Mouse (Mus musculus): Measurements from ENCODE around the gene Gm20388. TPM values are rescaled to one million over a fixed set of nuclear protein-coding genes. Genes with fewer than 3 reads are reported as not detected.

The Gm20388 gene
- polyA plus RNA-seq, 1 experiment from 2014 or later, result 2.5 TPM

DNA sequence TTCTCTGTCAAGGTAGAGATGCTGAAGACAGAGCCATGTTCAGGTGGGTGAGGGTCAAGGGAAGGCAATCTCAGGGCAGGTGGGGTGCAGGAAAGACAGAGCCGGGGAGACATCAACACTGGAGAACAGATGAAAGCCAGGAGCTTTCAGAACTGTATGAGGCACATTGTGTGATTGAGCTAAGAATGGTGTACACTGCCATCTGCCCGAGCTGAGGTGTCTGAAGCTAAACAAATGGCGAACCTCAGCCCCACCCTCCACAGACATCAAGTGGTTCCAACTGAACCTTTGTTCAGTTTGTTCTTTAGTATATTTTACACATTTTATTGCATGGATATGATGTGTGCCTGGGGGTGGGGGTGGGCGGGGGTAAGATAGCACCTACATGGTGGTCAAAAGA, 3829.6 kb downstream of the Gm20388 start:
- DNase-seq (ENCODE audit: low spot score), result no peak
- Histone ChIP-seq H3K36me3 (no peaks in the 10 kb centered on the region), H3K27me3 (ENCODE audit: low read depth, poor library complexity, severe bottlenecking) (peaks cover 4% of the 10 kb centered on the region; the same call in 1 of the 2 replicates), H3K27ac (no peak overlapping the region), H3K4me3 (no peak overlapping the region), H3K9me3 (replicated peaks) (no peaks in the 10 kb centered on the region), H3K4me1 (peaks cover 7% of the 10 kb centered on the region; the same call in 1 of the 2 replicates)
- 71% methylated on average over 4 of the region's 4 CpGs for WGBS

GRCm38 (mm10) chr8:123741232-123741631, 3830.6 kb downstream of the Gm20388 start:
- H3K9me3 ChIP-seq (replicated peaks), result no peaks in the 10 kb centered on the region
- H3K27ac ChIP-seq, result no peak overlapping the region
- H3K4me1 ChIP-seq, result peaks cover 7% of the 10 kb centered on the region; the same call in 1 of the 2 replicates
- H3K36me3 ChIP-seq, result no peaks in the 10 kb centered on the region
- WGBS, result 69% methylated on average over 9 of the region's 9 CpGs
- no peak for DNase-seq (ENCODE audit: low spot score)
- no peak overlapping the region for H3K4me3 ChIP-seq
- peaks cover 4% of the 10 kb centered on the region; the same call in 1 of the 2 replicates for H3K27me3 ChIP-seq (ENCODE audit: low read depth, poor library complexity, severe bottlenecking)

GRCm38 (mm10) chr8:123746488-123746887, 3835.8 kb downstream of the Gm20388 start:
- 0 out of 2 replicates have a peak, but pooled peaks cover 4% of the 10 kb centered on the region for H3K27me3 ChIP-seq (ENCODE audit: low read depth, poor library complexity, severe bottlenecking)
- no peak overlapping the region for H3K4me3 ChIP-seq
- no peaks in the 10 kb centered on the region for H3K9me3 ChIP-seq (replicated peaks)
- no peak for DNase-seq (ENCODE audit: low spot score)
- H3K36me3 ChIP-seq, result no peaks in the 10 kb centered on the region
- H3K4me1 ChIP-seq, result peaks cover 16% of the 10 kb centered on the region
- 94% methylated on average over 4 of the region's 4 CpGs for WGBS
- H3K27ac ChIP-seq, result no peak overlapping the region

- Histone ChIP-seq H3K9me3 (replicated peaks) (no peaks in the 10 kb centered on the region), H3K36me3 (no peaks in the 10 kb centered on the region), H3K4me3 (no peak overlapping the region), H3K27me3 (ENCODE audit: low read depth, poor library complexity, severe bottlenecking) (0 out of 2 replicates have a peak, but pooled peaks cover 4% of the 10 kb centered on the region), H3K4me1 (peaks cover 17% of the 10 kb centered on the region), H3K27ac (no peak overlapping the region)
- WGBS, result 75% methylated on average over 5 of the region's 5 CpGs
- no peak for DNase-seq (ENCODE audit: low spot score)
Observed at GRCm38 (mm10) chr8:123747772-123748171, 3837.1 kb downstream of the Gm20388 start.

DNA sequence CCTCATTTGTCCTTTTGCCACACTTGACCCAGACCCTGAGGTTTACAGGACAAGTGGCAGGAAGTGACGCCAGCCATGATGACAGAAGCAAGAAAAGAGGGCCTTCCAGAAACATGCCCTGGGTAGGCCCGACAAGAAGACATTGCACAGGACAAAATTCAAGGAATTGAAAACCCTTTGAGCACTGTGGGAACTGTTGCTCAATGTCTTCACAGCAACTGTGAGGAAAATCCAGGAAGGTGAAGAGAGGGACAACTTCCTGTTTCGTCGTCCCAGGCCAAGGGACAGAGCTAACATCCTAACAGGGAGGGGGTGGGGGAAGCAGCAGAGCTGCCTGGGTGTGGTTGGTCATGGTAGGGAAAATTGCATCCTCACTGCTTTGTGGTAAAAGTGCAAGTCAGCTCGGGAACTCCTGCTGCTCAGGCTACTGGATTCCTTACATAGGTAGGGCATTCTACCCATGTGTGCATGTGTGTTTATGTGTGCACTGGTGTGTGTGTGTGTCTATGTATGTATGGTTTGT, 3839.6 kb downstream of the Gm20388 start:
- Histone ChIP-seq H3K4me3 (no peak overlapping the region), H3K27me3 (ENCODE audit: low read depth, poor library complexity, severe bottlenecking) (no peaks in the 10 kb centered on the region), H3K4me1 (peaks cover 33% of the 10 kb centered on the region), H3K36me3 (no peaks in the 10 kb centered on the region), H3K27ac (no peak overlapping the region), H3K9me3 (replicated peaks) (no peaks in the 10 kb centered on the region)
- DNase-seq (ENCODE audit: low spot score), result no peak
- 67% methylated on average over 5 of the region's 5 CpGs for WGBS

- no peak overlapping the region for H3K4me3 ChIP-seq
- DNase-seq (ENCODE audit: low spot score), result no peak
- H3K36me3 ChIP-seq, result no peaks in the 10 kb centered on the region
- 84% methylated on average over 13 of the region's 13 CpGs for WGBS
- no peaks in the 10 kb centered on the region for H3K27me3 ChIP-seq (ENCODE audit: low read depth, poor library complexity, severe bottlenecking)
- peak overlapping the region; percentile 54; the same call in 1 of the 2 replicates for H3K27ac ChIP-seq
- peaks cover 30% of the 10 kb centered on the region for H3K4me1 ChIP-seq
- no peaks in the 10 kb centered on the region for H3K9me3 ChIP-seq (replicated peaks)
Observed at GRCm38 (mm10) chr8:123752773-123753468, 3842.3 kb downstream of the Gm20388 start.

DNA sequence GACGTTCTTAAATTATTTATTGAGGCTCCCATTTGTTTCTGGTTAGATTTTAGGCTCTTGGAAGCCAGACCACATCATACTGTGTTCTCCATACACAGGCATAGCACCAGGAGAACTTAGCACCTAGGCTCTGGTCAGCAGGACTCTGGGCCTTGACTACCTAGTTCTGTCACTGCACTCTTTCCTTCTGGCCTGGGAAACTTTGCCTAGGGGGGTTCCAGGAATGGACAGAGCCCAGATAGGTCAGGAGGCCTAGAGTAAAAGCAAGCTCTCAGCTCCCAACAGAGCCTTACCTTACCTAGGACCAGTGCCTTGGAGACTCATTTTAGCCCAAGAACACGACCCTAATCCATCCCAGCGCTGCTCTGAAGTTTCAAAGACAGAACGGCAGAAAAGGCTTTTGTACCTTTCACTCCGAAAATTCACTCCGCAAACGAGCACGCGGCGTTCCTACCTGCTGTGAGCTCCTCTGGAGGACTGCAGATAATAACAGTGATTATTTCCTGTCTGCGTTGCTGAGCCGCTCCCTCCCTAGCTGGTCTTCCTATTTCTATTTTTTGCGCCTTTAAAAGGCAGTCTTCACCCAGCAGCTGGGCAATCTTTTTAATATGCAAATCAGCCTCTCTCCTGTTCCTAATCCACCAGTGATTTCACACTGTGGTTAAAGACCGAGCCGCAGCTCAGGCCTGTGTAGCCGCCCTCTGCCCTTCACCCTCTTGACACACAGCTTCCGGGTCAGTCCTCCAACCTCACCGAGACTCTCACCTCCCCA, 3843.1 kb downstream of the Gm20388 start:
- DNase-seq (ENCODE audit: low spot score), result no peak
- H3K9me3 ChIP-seq (replicated peaks), result no peaks in the 10 kb centered on the region
- 0 out of 2 replicates have a peak overlapping the region, but pooled peaks have one; percentile 9 for H3K4me3 ChIP-seq
- no peaks in the 10 kb centered on the region for H3K27me3 ChIP-seq (ENCODE audit: low read depth, poor library complexity, severe bottlenecking)
- H3K36me3 ChIP-seq, result no peaks in the 10 kb centered on the region
- peaks cover 28% of the 10 kb centered on the region for H3K4me1 ChIP-seq
- H3K27ac ChIP-seq, result peak overlapping the region; percentile 72
- WGBS, result 23% methylated on average over 18 of the region's 18 CpGs

- H3K27ac ChIP-seq, result no peak overlapping the region
- no peaks in the 10 kb centered on the region for H3K9me3 ChIP-seq (replicated peaks)
- H3K27me3 ChIP-seq (ENCODE audit: low read depth, poor library complexity, severe bottlenecking), result no peaks in the 10 kb centered on the region
- no peak for DNase-seq (ENCODE audit: low spot score)
- no peaks in the 10 kb centered on the region for H3K36me3 ChIP-seq
- H3K4me1 ChIP-seq, result peaks cover 26% of the 10 kb centered on the region
- WGBS, result 76% methylated on average over 13 of the region's 13 CpGs
- H3K4me3 ChIP-seq, result no peak overlapping the region
Observed at GRCm38 (mm10) chr8:123754538-123755431, 3844.1 kb downstream of the Gm20388 start.

- WGBS, result 86% methylated on average over 8 of the region's 8 CpGs
- H3K4me1 ChIP-seq, result peaks cover 41% of the 10 kb centered on the region
- no peak overlapping the region for H3K4me3 ChIP-seq
- H3K27ac ChIP-seq, result no peak overlapping the region
- no peaks in the 10 kb centered on the region for H3K27me3 ChIP-seq (ENCODE audit: low read depth, poor library complexity, severe bottlenecking)
- H3K36me3 ChIP-seq, result no peaks in the 10 kb centered on the region
- no peak for DNase-seq (ENCODE audit: low spot score)
- H3K9me3 ChIP-seq (replicated peaks), result no peaks in the 10 kb centered on the region
Observed at GRCm38 (mm10) chr8:123756901-123757300, 3846.3 kb downstream of the Gm20388 start.

DNA sequence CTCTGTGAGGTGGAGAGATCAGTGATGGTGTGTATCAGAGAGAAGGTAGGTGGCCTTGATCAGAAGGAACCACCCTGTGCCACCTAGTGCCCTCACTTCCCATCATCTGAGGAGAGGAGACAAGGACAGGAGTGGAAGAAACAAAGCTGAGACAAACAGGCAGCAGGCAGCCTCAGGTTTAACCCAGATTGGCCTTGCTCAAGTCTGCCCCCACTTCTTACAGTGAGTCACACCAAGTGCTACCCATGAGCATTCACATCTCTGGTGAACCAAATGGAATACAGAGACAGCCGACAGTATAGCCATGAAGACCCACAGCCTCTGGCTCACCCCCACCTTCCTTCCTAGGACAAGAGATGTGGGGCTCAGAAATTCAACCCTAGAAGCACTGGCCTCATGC, 3848.3 kb downstream of the Gm20388 start:
- H3K36me3 ChIP-seq, result no peaks in the 10 kb centered on the region
- H3K9me3 ChIP-seq (replicated peaks), result no peaks in the 10 kb centered on the region
- DNase-seq (ENCODE audit: low spot score), result no peak
- H3K27ac ChIP-seq, result no peak overlapping the region
- WGBS, result 89% methylated on average over 1 of the region's 1 CpGs
- no peaks in the 10 kb centered on the region for H3K27me3 ChIP-seq (ENCODE audit: low read depth, poor library complexity, severe bottlenecking)
- H3K4me1 ChIP-seq, result peaks cover 37% of the 10 kb centered on the region
- no peak overlapping the region for H3K4me3 ChIP-seq

DNA sequence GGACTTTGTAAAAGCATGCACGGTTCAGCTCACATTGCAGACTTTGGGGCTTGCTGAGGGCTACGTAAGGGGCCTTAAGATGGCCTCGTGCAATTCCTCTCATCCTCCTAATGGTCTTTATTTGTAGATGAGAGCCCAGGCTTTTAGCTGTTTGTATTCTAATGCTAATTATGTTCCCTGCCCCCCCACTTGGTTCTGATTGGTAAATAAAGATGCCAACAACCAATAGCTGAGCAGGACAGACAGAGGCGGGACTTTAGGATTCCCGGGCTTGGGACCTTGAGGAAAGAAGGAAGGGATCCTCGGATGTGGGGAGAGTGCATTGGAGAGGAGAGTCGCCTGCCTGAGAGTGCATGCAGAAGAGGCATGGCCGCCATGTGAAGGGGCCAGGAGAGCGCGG, 3849.3 kb downstream of the Gm20388 start:
- H3K27ac ChIP-seq, result peak overlapping the region; percentile 76
- H3K27me3 ChIP-seq (ENCODE audit: low read depth, poor library complexity, severe bottlenecking), result no peaks in the 10 kb centered on the region
- H3K4me3 ChIP-seq, result peak overlapping the region; percentile 41
- WGBS, result 9% methylated on average over 10 of the region's 10 CpGs
- no peaks in the 10 kb centered on the region for H3K9me3 ChIP-seq (replicated peaks)
- peak; percentile 60 for DNase-seq (ENCODE audit: low spot score)
- no peaks in the 10 kb centered on the region for H3K36me3 ChIP-seq
- peaks cover 32% of the 10 kb centered on the region for H3K4me1 ChIP-seq

GRCm38 (mm10) chr8:123760579-123760978, 3849.9 kb downstream of the Gm20388 start:
- H3K4me3 ChIP-seq, result peak overlapping the region; percentile 41
- DNase-seq (ENCODE audit: low spot score), result no peak
- no peaks in the 10 kb centered on the region for H3K27me3 ChIP-seq (ENCODE audit: low read depth, poor library complexity, severe bottlenecking)
- peak overlapping the region; percentile 76; the same call in 1 of the 2 replicates for H3K27ac ChIP-seq
- peaks cover 32% of the 10 kb centered on the region for H3K4me1 ChIP-seq
- 60% methylated on average over 5 of the region's 5 CpGs for WGBS
- H3K9me3 ChIP-seq (replicated peaks), result no peaks in the 10 kb centered on the region
- H3K36me3 ChIP-seq, result no peaks in the 10 kb centered on the region
